Mouse (Mus musculus): Measurements from ENCODE around the gene Hoxa4. TPM values are rescaled to one million over a fixed set of nuclear protein-coding genes. Genes with fewer than 3 reads are reported as not detected.
A peak's percentile ranks its signal among the peaks of the same experiment; 100 is the strongest.

The Hoxa4 gene
- polyA plus RNA-seq, 1 experiment from 2014 or later, result not detected

GRCm38 (mm10) chr6:52154044-52154443 lies 37.5 kb downstream of the Hoxa4 start:
- Histone ChIP-seq H3K9me3 (replicated peaks) (peaks cover 5% of the 10 kb centered on the region; the same call in 1 of the 2 replicates), H3K4me2 (no peak overlapping the region), H3K27me3 (peaks cover 100% of the 10 kb centered on the region), H3K4me3 (no peak overlapping the region), H3K4me1 (peaks cover 12% of the 10 kb centered on the region), H3K27ac (no peak overlapping the region), H3K9ac (no peak overlapping the region), H3K36me3 (ENCODE audit: poor library complexity, severe bottlenecking) (no peaks in the 10 kb centered on the region)
- ATAC-seq, result no peak
- 3% methylated on average over 5 of the region's 5 CpGs for WGBS

GRCm38 (mm10) chr6:52153270-52153669 lies 38.3 kb downstream of the Hoxa4 start:
- Histone ChIP-seq H3K4me1 (peaks cover 4% of the 10 kb centered on the region), H3K36me3 (ENCODE audit: poor library complexity, severe bottlenecking) (no peaks in the 10 kb centered on the region), H3K9me3 (replicated peaks) (peaks cover 5% of the 10 kb centered on the region; the same call in 1 of the 2 replicates), H3K4me3 (no peak overlapping the region), H3K4me2 (no peak overlapping the region), H3K27ac (no peak overlapping the region), H3K9ac (no peak overlapping the region), H3K27me3 (peaks cover 99% of the 10 kb centered on the region)
- ATAC-seq, result no peak
- under 1% methylated on average over 6 of the region's 6 CpGs for WGBS

GRCm38 (mm10) chr6:52152226-52153193 lies 39.0 kb downstream of the Hoxa4 start:
- Histone ChIP-seq H3K4me1 (no peaks in the 10 kb centered on the region), H3K36me3 (ENCODE audit: poor library complexity, severe bottlenecking) (no peaks in the 10 kb centered on the region), H3K9ac (no peak overlapping the region), H3K27ac (no peak overlapping the region), H3K27me3 (peaks cover 99% of the 10 kb centered on the region), H3K4me3 (no peak overlapping the region), H3K4me2 (no peak overlapping the region), H3K9me3 (replicated peaks) (peaks cover 5% of the 10 kb centered on the region; the same call in 1 of the 2 replicates)
- ATAC-seq, result no peak
- WGBS, result 1% methylated on average over 16 of the region's 16 CpGs

GRCm38 (mm10) chr6:52151571-52151970 lies 40.0 kb downstream of the Hoxa4 start:
- ATAC-seq, result no peak
- Histone ChIP-seq H3K27ac (no peak overlapping the region), H3K9me3 (replicated peaks) (peaks cover 5% of the 10 kb centered on the region; the same call in 1 of the 2 replicates), H3K4me3 (no peak overlapping the region), H3K4me1 (no peaks in the 10 kb centered on the region), H3K9ac (no peak overlapping the region), H3K36me3 (ENCODE audit: poor library complexity, severe bottlenecking) (no peaks in the 10 kb centered on the region), H3K4me2 (no peak overlapping the region), H3K27me3 (peaks cover 99% of the 10 kb centered on the region)
- 1% methylated on average over 4 of the region's 4 CpGs for WGBS

GRCm38 (mm10) chr6:52150401-52150966 lies 41.1 kb downstream of the Hoxa4 start:
- ATAC-seq, result no peak
- H3K36me3 ChIP-seq (ENCODE audit: poor library complexity, severe bottlenecking), result no peaks in the 10 kb centered on the region
- H3K4me1 ChIP-seq, result no peaks in the 10 kb centered on the region
- H3K9ac ChIP-seq, result no peak overlapping the region
- no peak overlapping the region for H3K4me2 ChIP-seq
- H3K9me3 ChIP-seq (replicated peaks), result peaks cover 5% of the 10 kb centered on the region; the same call in 1 of the 2 replicates
- H3K27me3 ChIP-seq, result peaks cover 94% of the 10 kb centered on the region
- H3K27ac ChIP-seq, result no peak overlapping the region
- no peak overlapping the region for H3K4me3 ChIP-seq
- 3% methylated on average over 16 of the region's 16 CpGs for WGBS

MicroRNAs encoded within 50 kb of the gene (microRNA counts, 519-probe panel; counts per million panel counts)
- microRNA mmu-miR-196b, result 177 counts per million, percentile 53 among the panel's probes with 10 or more counts

Small RNAs within 50 kb of the gene (microRNA-seq; reads per million reads assigned to microRNA genes)
- 23.6 reads per million, percentile 32 among the genes with 10 or more reads in this experiment for gene Mir196b

Other genes starting within 250 kb of the Hoxa4 start
- gene Skap2, start 179.2 kb downstream of the Hoxa4 start, polyA plus RNA-seq (2015; fragmentation: Nextera tagmentation; extraction: Ambion mirVana), result 3.6 and 4.1 TPM in 2 replicates
- not detected in 2 replicates for gene Hoxa1, start 33.4 kb downstream of the Hoxa4 start, polyA plus RNA-seq (2015; fragmentation: Nextera tagmentation; extraction: Ambion mirVana)
- not detected in 2 replicates for gene Hoxa2, start 26.9 kb downstream of the Hoxa4 start, polyA plus RNA-seq (2015; fragmentation: Nextera tagmentation; extraction: Ambion mirVana)
- gene 5730596B20Rik, start 14.3 kb downstream of the Hoxa4 start, polyA plus RNA-seq (2015; fragmentation: Nextera tagmentation; extraction: Ambion mirVana), result not detected in 2 replicates
- not detected in 2 replicates for gene Hoxa5, start 12.8 kb upstream of the Hoxa4 start, polyA plus RNA-seq (2015; fragmentation: Nextera tagmentation; extraction: Ambion mirVana)
- not detected in 2 replicates for gene Hoxa6, start 17.0 kb upstream of the Hoxa4 start, polyA plus RNA-seq (2015; fragmentation: Nextera tagmentation; extraction: Ambion mirVana)
- not detected in 2 replicates for gene Hoxa3, start 21.6 kb upstream of the Hoxa4 start, polyA plus RNA-seq (2015; fragmentation: Nextera tagmentation; extraction: Ambion mirVana)
- not detected in 2 replicates for gene Gm28308, start 21.6 kb upstream of the Hoxa4 start, polyA plus RNA-seq (2015; fragmentation: Nextera tagmentation; extraction: Ambion mirVana)
- not detected in 2 replicates for gene Hoxa7, start 30.1 kb upstream of the Hoxa4 start, polyA plus RNA-seq (2015; fragmentation: Nextera tagmentation; extraction: Ambion mirVana)
- not detected in 2 replicates for gene Hoxa9, start 39.3 kb upstream of the Hoxa4 start, polyA plus RNA-seq (2015; fragmentation: Nextera tagmentation; extraction: Ambion mirVana)
- gene Hoxa10, start 49.1 kb upstream of the Hoxa4 start, polyA plus RNA-seq (2015; fragmentation: Nextera tagmentation; extraction: Ambion mirVana), result 0.09 TPM in 1 of 2 replicates, not detected in the other
- gene Hoxa11, start 54.1 kb upstream of the Hoxa4 start, polyA plus RNA-seq (2015; fragmentation: Nextera tagmentation; extraction: Ambion mirVana), result 0.12 TPM in 1 of 2 replicates, not detected in the other
- gene Hoxa13, start 69.1 kb upstream of the Hoxa4 start, polyA plus RNA-seq (2015; fragmentation: Nextera tagmentation; extraction: Ambion mirVana), result not detected in 2 replicates
- not detected in 2 replicates for gene Evx1, start 121.7 kb upstream of the Hoxa4 start, polyA plus RNA-seq (2015; fragmentation: Nextera tagmentation; extraction: Ambion mirVana)

Data from forebrain, embryonic 13.5 days (tissue).